Mouse (Mus musculus) G1E (cell line): ENCODE results near the gene Psmc3.

Source experiments
- CTCF ChIP-seq: IDR thresholded peaks from 2 replicates; pipeline ENCODE4 v1.5.1; 2012; ENCODE audit warnings: low read depth, low read length, inconsistent platforms, mixed read lengths
- GATA1 ChIP-seq: IDR thresholded peaks from 2 replicates; pipeline ENCODE4 v1.6.1; 2012; ENCODE audit warnings: borderline replicate concordance, low read length, inconsistent platforms, mixed read lengths
- POLR2AphosphoS5 ChIP-seq: IDR thresholded peaks from 2 replicates; pipeline ENCODE4 v1.6.1; 2012; ENCODE audit warnings: low read depth, low read length, inconsistent platforms; ENCODE audit not compliant: insufficient replicate concordance
- TAL1 ChIP-seq: conservative IDR thresholded peaks from 2 replicates; pipeline ENCODE4 v1.6.1; 2012; ENCODE audit warnings: low read depth, low read length, inconsistent platforms, mixed read lengths

- TF ChIP-seq CTCF (no peak), GATA1 (no peak), TAL1 (no peak), POLR2AphosphoS5 (no peak)
Measured at GRCm38 (mm10) chr2:91018061-91018788, 35.6 kb upstream of the Psmc3 start.
